ENCODE assay signal across 14 mouse cellular contexts in the genomic region with DNA sequence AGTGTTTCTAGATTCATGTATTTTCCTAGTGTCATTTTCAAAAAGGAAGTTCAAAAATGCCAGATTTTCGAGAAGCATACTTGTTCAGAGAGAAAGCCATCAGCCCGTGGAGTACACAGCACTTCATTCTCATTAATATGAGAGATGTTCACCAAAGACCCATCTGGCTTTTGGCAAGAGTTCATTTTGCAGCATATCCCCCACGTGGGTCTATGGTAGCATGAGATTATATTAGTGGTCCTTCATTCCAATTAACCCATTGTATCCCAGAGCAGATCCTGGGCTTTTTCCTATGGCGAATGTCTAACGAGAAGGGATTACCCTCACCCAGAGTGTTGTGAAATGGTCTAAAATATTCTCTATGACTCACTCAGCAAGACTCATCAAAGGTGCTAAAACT.
DNase-seq lines count a peak whose midpoint lies in the region; ATAC-seq and TF ChIP-seq lines count a peak whose summit lies in the region.
"Had no signal": no experiment of that assay in that cellular context is flagged by ENCODE, and none has a peak within 500 bp of the region (broad histone marks: within the 10 kb centered on the region; RNA-seq: fewer than 3 reads in every experiment).

No protein-coding gene starts in this region.

- TF ChIP-seq POLR2A in cortical plate, adult 2 months (IDR thresholded peaks at IDR 0.05; ENCODE audit: extremely low read depth, insufficient read depth, low read length): no peak

- peak overlapping the region; percentile 68 for H3K27ac ChIP-seq in layer of hippocampus, adult 2 months
- H3K27ac ChIP-seq in cortical plate, adult 2 months (ENCODE audit: insufficient read depth, low read length): peak overlapping the region; percentile 22; the same call in 1 of the 2 replicates
- no peak overlapping the region for H3K27ac ChIP-seq in forebrain, postnatal 0 days (ENCODE audit: low read depth, low read length)
- H3K27ac ChIP-seq in neural tube, embryonic 12.5 days: no peak overlapping the region
- H3K27ac ChIP-seq: gastrocnemius, adult 2 months; limb, embryonic 10.5 days; liver, embryonic 15.5 days; stomach, embryonic 15.5 days had no signal

- WGBS in forebrain, postnatal 0 days: 30% methylated on average over 5 of the region's 5 CpGs
- WGBS in neural tube, embryonic 12.5 days: 40% methylated on average over 5 of the region's 5 CpGs

- H3K9ac ChIP-seq in forebrain, postnatal 0 days: no peak overlapping the region
- H3K9ac ChIP-seq in neural tube, embryonic 12.5 days: no peak overlapping the region
- H3K9ac ChIP-seq: liver, embryonic 15.5 days; stomach, embryonic 15.5 days had no signal

- no peaks in the 10 kb centered on the region for H3K9me3 ChIP-seq in forebrain, postnatal 0 days (ENCODE audit: low read length)
- no peaks in the 10 kb centered on the region for H3K9me3 ChIP-seq in neural tube, embryonic 12.5 days
- H3K9me3 ChIP-seq: limb, embryonic 10.5 days; liver, embryonic 15.5 days; stomach, embryonic 15.5 days had no signal

- no peak for TF ChIP-seq CTCF in layer of hippocampus, adult 2 months (conservative IDR thresholded peaks at IDR 0.05)
- no peak for TF ChIP-seq CTCF in cortical plate, adult 2 months (IDR thresholded peaks at IDR 0.05; ENCODE audit: extremely low read depth, insufficient read depth, low read length)
- TF ChIP-seq CTCF in forebrain, postnatal 0 days (IDR thresholded peaks at IDR 0.05; ENCODE audit: low read depth): no peak

- no peak overlapping the region for H3K4me3 ChIP-seq in layer of hippocampus, adult 2 months
- no peak overlapping the region for H3K4me3 ChIP-seq in cortical plate, adult 2 months (ENCODE audit: insufficient read depth, low read length)
- no peak overlapping the region for H3K4me3 ChIP-seq in forebrain, postnatal 0 days (ENCODE audit: low read depth, low read length)
- no peak overlapping the region for H3K4me3 ChIP-seq in neural tube, embryonic 12.5 days
- H3K4me3 ChIP-seq: gastrocnemius, adult 2 months; limb, embryonic 10.5 days; liver, embryonic 15.5 days; stomach, embryonic 15.5 days had no signal

- no peaks in the 10 kb centered on the region; the same call in 1 of the 2 replicates for H3K36me3 ChIP-seq in forebrain, postnatal 0 days (ENCODE audit: insufficient read depth)
- H3K36me3 ChIP-seq in neural tube, embryonic 12.5 days: no peaks in the 10 kb centered on the region
- H3K36me3 ChIP-seq: limb, embryonic 10.5 days; liver, embryonic 15.5 days; stomach, embryonic 15.5 days had no signal

- peaks cover 1% of the 10 kb centered on the region for H3K4me1 ChIP-seq in cortical plate, adult 2 months (ENCODE audit: control insufficient read depth, insufficient read depth, low read length)
- H3K4me1 ChIP-seq in forebrain, postnatal 0 days (ENCODE audit: insufficient read depth): peaks cover 4% of the 10 kb centered on the region; the same call in 1 of the 2 replicates
- H3K4me1 ChIP-seq in neural tube, embryonic 12.5 days: peaks cover 13% of the 10 kb centered on the region
- H3K4me1 ChIP-seq: liver, embryonic 15.5 days; stomach, embryonic 15.5 days had no signal

- H3K27me3 ChIP-seq in forebrain, postnatal 0 days (ENCODE audit: insufficient read depth, low read length): no peaks in the 10 kb centered on the region
- H3K27me3 ChIP-seq in neural tube, embryonic 12.5 days (replicated peaks): no peaks in the 10 kb centered on the region
- H3K27me3 ChIP-seq: liver, embryonic 15.5 days; stomach, embryonic 15.5 days had no signal

- no peak overlapping the region for H3K4me2 ChIP-seq in forebrain, postnatal 0 days (ENCODE audit: low read depth)
- no peak overlapping the region for H3K4me2 ChIP-seq in neural tube, embryonic 12.5 days (replicated peaks)
- H3K4me2 ChIP-seq: liver, embryonic 15.5 days; stomach, embryonic 15.5 days had no signal

- ATAC-seq in forebrain, postnatal 0 days: peak; percentile 38; the same call in 1 of the 2 replicates
- peak; percentile 68 for ATAC-seq in neural tube, embryonic 12.5 days (ENCODE audit: low FRiP score, low read depth)
- ATAC-seq: CD4-positive, CD25-positive, alpha-beta regulatory T cell, adult 4 months had no signal

- peak in 1 of 2 experiments; percentile 25 for DNase-seq in layer of hippocampus, adult 2 months (ENCODE audit: low spot score in 2 of 2)
- no peak for DNase-seq in layer of hippocampus, adult 8-10 months (ENCODE audit: low spot score in 2 of 2)
- peak; percentile 38 for DNase-seq in forebrain, postnatal 0 days
- DNase-seq in urinary bladder, postnatal 14 days (ENCODE audit: low spot score): no peak
- no peak for DNase-seq in thymus, postnatal 36 days
- DNase-seq: gastrocnemius, adult 2 months; layer of hippocampus, adult 9-11 months; thymus, postnatal 25 days had no signal

Comparison
In these comparisons a context has a peak if more than half of its experiments do, and no peak if none do; other contexts are left out.
1. H3K27ac ChIP-seq: peak in layer of hippocampus, adult 2 months (single experiment) and cortical plate, adult 2 months (single experiment); none in forebrain, postnatal 0 days (single experiment) and neural tube, embryonic 12.5 days (single experiment).